Mouse (Mus musculus) limb, embryonic 13.5 days (tissue): ENCODE data around the gene Aff1. TPM values are rescaled to one million over a fixed set of nuclear protein-coding genes. Genes with fewer than 3 reads are reported as not detected.

Experiments used
- ATAC-seq: fragments of 200-750 bp; cut with Nextera tagmentation; 2 replicates; pipeline ENCODE4 v1.8.0; 2017; ENCODE audit warnings: low read depth, moderate number of reproducible peaks, moderate TSS enrichment; ENCODE audit not compliant: low FRiP score
- H3K27ac ChIP-seq: fragments of 300-500 bp; sonication (generic); 2 replicates; pipeline ENCODE4 v1.5.1; 2015; ENCODE audit warnings: inconsistent platforms, mild to moderate bottlenecking, moderate library complexity
- H3K27me3 ChIP-seq: fragments of 300-500 bp; sonication (generic); 2 replicates; pipeline ENCODE4 v1.6.1; 2015; ENCODE audit warnings: mild to moderate bottlenecking, inconsistent platforms
- H3K36me3 ChIP-seq: fragments of 300-500 bp; sonication (generic); 2 replicates; pipeline ENCODE4 v1.6.1; 2015; ENCODE audit warnings: inconsistent platforms, mild to moderate bottlenecking, moderate library complexity
- H3K4me1 ChIP-seq: fragments of 300-500 bp; sonication (generic); 2 replicates; pipeline ENCODE4 v1.6.1; 2015; ENCODE audit warnings: inconsistent platforms
- H3K4me2 ChIP-seq: fragments of 300-500 bp; sonication (generic); replicated peaks from 2 replicates; pipeline ENCODE4 v1.6.1; 2015; ENCODE audit warnings: inconsistent platforms, mild to moderate bottlenecking, moderate library complexity
- H3K4me3 ChIP-seq: fragments of 300-500 bp; sonication (generic); 2 replicates; pipeline ENCODE4 v1.5.1; 2015; ENCODE audit warnings: moderate library complexity, mild to moderate bottlenecking, inconsistent platforms
- H3K9ac ChIP-seq: fragments of 300-500 bp; sonication (generic); 2 replicates; pipeline ENCODE4 v1.6.1; 2015; ENCODE audit warnings: mild to moderate bottlenecking, inconsistent platforms
- H3K9me3 ChIP-seq: fragments of 300-500 bp; sonication (generic); 2 replicates; pipeline ENCODE4 v1.6.1; 2016; ENCODE audit warnings: inconsistent platforms
- WGBS: fragments of 180-500 bp; shearing (Covaris S2); methylation state at CpG from one replicate; pipeline ENCODE4 v1.1.7; 2015; 5-methylcytosine and 5-hydroxymethylcytosine counted together
- polyA plus RNA-seq: library from polyadenylated mRNA; unstranded; fragments of >200 nt; fragmentation: Nextera tagmentation; extraction: Ambion mirVana; gene quantifications from 2 replicates; pipeline ENCODE4 v1.2.1, GENCODE M21; 2015

Gene Aff1
- polyA plus RNA-seq, 1 experiment from 2014 or later: 4.1 TPM

DNA sequence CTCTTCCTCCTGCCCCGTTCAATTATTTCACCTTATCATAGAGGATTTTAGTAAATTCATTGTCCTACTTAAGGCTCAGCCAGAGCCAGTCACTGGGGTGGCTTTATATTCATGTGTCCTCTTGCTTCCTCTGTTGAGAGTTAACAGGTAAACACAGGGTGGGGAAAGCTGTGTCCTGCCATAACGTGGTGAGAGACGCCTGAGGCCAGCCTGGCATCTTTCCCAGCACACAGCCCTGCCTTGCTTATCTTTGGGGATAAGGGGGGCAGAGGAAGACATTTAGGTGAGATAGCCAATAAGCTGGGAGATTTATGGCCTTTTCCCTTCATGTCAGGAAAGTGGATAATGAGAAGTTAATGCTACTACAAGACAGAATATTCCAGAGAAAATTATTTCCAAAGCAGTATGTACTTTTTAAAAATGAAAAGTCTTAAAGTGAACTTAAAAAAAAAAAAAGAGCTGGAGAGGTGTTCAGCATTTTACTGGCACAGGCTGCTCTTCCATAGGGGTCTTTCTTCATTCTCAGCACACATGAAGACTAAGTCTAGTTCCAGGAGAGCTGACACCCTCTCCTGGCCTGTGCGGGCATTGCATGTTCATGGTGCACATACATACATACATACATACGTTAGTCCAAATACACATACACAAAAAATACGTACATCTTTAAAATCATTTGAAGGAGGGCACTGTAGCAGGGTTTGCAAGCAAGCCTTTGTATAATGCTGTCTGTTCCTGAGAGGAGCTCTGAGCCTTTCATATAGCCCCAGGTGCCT is 78.5 kb downstream of the Aff1 start:
- Histone ChIP-seq H3K27ac (no peak overlapping the region), H3K4me1 (peaks cover 45% of the 10 kb centered on the region), H3K4me2 (no peak overlapping the region), H3K4me3 (no peak overlapping the region), H3K9ac (no peak overlapping the region), H3K9me3 (peaks cover 6% of the 10 kb centered on the region; the same call in 1 of the 2 replicates), H3K36me3 (no peaks in the 10 kb centered on the region), H3K27me3 (no peaks in the 10 kb centered on the region)
- 75% methylated on average over 6 of the region's 6 CpGs for WGBS
- no peak for ATAC-seq

DNA sequence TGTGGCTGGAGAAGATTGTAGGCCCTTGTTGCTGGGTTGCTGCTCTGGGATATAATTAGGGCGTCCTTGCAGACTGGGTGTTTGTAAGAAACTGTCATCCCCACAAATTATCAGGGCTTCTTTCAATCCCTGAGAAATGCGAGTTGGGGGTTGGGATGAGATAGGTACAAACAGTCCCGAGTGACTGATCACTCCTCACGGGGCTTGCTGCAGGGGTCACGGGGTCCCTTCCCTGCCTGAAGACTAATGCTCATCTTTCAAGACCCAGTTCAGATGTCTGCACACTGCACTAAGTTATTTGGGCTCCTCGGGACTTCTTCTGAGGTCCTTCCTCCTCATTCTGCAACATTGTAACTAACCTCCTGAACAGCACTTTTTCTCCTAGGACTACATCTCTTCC is 79.2 kb downstream of the Aff1 start:
- H3K4me1 ChIP-seq: peaks cover 47% of the 10 kb centered on the region
- no peaks in the 10 kb centered on the region for H3K36me3 ChIP-seq
- no peak overlapping the region for H3K9ac ChIP-seq
- 23% methylated on average over 6 of the region's 6 CpGs for WGBS
- H3K9me3 ChIP-seq: no peaks in the 10 kb centered on the region
- no peak for ATAC-seq
- H3K27me3 ChIP-seq: no peaks in the 10 kb centered on the region
- no peak overlapping the region for H3K4me2 ChIP-seq
- no peak overlapping the region for H3K4me3 ChIP-seq
- H3K27ac ChIP-seq: no peak overlapping the region

DNA sequence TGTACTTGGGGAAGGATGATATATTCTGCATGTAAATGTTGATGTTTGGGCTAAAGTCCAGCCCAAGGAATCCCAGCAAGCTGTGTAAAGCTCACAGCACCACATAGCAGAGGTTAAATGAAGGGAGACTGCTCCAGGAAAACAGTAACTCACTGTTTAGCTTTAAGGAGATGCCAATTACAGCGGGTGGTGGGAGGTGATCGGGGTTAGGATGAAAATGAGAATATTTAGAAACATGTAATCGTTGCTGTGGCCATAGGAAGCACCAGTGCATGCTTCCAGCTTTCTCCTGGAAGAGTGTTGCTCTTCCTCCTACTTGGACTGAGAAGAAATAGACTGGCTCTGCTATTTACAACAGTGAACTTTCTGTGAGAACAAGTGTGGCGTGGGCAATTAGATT is 80.1 kb downstream of the Aff1 start:
- Histone ChIP-seq H3K9me3 (no peaks in the 10 kb centered on the region), H3K9ac (no peak overlapping the region), H3K27me3 (no peaks in the 10 kb centered on the region), H3K4me1 (peaks cover 49% of the 10 kb centered on the region), H3K4me3 (no peak overlapping the region), H3K27ac (peak overlapping the region; percentile 29; the same call in 1 of the 2 replicates), H3K36me3 (no peaks in the 10 kb centered on the region), H3K4me2 (peak overlapping the region; percentile 46)
- WGBS: 21% methylated on average over 4 of the region's 4 CpGs
- no peak for ATAC-seq

DNA sequence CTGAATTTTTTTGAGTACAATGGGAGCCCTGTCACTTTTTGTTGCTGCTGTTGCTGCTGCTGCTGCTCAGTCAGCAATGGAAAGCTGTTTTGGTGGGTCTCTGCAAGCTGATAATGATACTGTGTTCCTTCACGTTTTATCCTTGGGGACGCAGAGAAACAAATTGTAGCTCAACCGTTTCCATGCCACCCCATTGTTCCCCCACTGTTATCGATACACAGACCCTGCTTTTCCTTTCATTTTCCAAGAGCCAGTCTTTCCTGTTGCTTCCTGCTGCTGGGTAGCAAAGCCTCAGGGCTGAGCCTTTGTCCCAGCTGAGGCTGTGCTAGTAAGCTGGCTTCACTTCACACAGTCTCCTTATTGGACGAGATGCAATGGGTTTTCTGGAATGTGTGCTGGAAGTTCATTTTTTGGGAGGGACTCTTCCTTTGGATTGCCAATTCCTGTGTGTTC is 81.0 kb downstream of the Aff1 start:
- Histone ChIP-seq H3K27me3 (no peaks in the 10 kb centered on the region), H3K36me3 (no peaks in the 10 kb centered on the region), H3K9ac (peak overlapping the region; percentile 43; the same call in 1 of the 2 replicates), H3K4me3 (0 out of 2 replicates have a peak overlapping the region, but pooled peaks have one; percentile 7), H3K4me1 (peaks cover 57% of the 10 kb centered on the region), H3K4me2 (peak overlapping the region; percentile 46), H3K27ac (peak overlapping the region; percentile 81), H3K9me3 (no peaks in the 10 kb centered on the region)
- WGBS: 7% methylated on average over 5 of the region's 5 CpGs
- ATAC-seq: peak; percentile 62; the same call in 1 of the 2 replicates

DNA sequence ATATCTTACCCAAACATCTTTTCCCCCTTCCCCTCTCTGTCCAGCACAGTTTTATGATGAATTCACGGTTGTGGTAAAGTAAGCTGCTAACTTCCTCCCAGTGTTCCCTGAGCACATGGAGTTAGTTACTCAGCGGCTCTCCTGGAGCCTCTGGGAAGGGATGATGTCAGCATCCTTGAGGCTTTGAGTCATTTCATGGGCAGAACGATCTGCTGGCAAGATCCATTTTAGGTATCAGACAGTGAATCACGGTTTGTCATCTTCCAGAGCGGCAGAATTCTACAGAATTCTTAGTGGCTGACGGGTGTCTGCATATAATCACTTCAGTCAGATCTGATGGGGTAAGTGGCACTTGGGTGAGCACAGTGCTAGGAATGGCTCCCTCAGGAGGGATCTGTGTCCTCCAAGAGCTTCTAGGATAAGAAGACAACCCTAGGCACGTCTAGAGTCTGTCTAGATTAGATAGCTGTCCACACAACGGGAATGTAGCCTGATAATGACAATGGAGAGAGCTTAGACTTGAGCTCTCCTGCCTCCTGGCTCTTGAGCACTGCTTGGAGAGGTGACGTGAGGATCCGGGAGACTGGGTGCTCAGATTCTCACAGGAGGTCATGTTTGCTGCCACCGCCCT is 82.6 kb downstream of the Aff1 start:
- Histone ChIP-seq H3K4me3 (no peak overlapping the region), H3K27me3 (no peaks in the 10 kb centered on the region), H3K4me2 (no peak overlapping the region), H3K9ac (no peak overlapping the region), H3K36me3 (no peaks in the 10 kb centered on the region), H3K27ac (no peak overlapping the region), H3K4me1 (peaks cover 74% of the 10 kb centered on the region), H3K9me3 (no peaks in the 10 kb centered on the region)
- ATAC-seq: no peak
- 62% methylated on average over 11 of the region's 11 CpGs for WGBS

DNA sequence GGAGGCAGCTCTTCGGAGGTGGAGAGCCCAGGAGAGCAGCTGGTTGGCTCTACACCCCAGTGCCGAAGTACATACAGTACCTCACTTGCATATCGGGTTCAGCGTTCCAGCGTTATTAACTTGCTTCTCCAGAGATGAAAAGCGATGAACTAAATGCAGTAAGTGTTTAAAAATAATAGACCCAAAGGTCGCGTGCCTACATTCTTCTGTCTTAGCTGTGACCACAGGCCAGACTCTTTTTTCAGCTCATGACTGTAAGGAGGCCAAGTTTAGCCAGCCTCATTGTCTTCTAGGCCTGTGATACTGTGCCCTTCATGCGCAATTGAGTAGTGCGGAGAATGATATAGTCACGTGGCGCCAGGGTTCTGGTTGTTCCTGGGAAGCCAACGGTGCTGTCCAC is 83.3 kb downstream of the Aff1 start:
- no peaks in the 10 kb centered on the region for H3K27me3 ChIP-seq
- no peak overlapping the region for H3K9ac ChIP-seq
- H3K4me3 ChIP-seq: no peak overlapping the region
- H3K4me1 ChIP-seq: peaks cover 79% of the 10 kb centered on the region
- H3K36me3 ChIP-seq: no peaks in the 10 kb centered on the region
- no peak overlapping the region for H3K27ac ChIP-seq
- ATAC-seq: no peak
- no peak overlapping the region for H3K4me2 ChIP-seq
- no peaks in the 10 kb centered on the region for H3K9me3 ChIP-seq
- 82% methylated on average over 13 of the region's 13 CpGs for WGBS

DNA sequence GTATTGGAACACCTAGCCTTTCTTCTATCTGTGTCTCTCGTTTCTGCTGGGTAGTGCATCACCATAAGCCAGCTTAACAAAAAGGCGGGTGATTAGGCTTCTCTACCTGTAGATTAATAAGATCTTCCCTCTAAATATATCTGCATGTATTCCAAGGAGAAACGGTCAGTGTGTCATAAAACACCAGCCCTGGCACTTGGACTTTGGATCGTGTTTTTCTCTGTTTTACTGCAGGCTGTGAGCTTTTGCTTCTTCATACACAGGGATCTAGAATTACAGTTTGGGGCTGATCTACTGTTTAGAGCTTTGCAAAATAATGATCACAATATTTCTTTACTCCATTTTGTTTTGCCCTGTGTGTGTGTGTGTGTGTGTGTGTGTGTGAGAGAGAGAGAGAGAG is 84.7 kb downstream of the Aff1 start:
- H3K27ac ChIP-seq: no peak overlapping the region
- no peaks in the 10 kb centered on the region for H3K27me3 ChIP-seq
- no peak overlapping the region for H3K4me3 ChIP-seq
- H3K36me3 ChIP-seq: no peaks in the 10 kb centered on the region
- ATAC-seq: no peak
- WGBS: 54% methylated on average over 4 of the region's 4 CpGs
- H3K4me1 ChIP-seq: peaks cover 82% of the 10 kb centered on the region
- H3K4me2 ChIP-seq: no peak overlapping the region
- H3K9ac ChIP-seq: no peak overlapping the region
- H3K9me3 ChIP-seq: no peaks in the 10 kb centered on the region

DNA sequence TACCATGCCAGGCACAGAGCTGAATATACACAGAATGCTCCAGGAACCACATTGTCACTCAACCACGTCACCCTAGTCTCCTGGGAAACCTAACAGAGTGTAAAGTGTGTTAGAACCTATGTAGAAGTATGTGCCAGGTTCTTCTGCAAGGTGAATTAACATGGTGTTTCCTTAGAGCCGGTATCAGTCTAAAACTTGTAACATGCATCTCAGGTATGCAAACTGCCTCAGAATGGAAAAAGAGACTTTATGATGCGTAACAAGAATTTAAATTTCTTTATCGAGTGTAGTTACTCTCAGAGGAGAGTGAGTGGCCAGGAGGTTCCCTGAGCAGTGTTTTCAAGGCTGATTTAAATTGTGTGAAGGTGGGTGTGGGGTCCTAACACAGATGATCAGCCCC is 85.3 kb downstream of the Aff1 start:
- no peaks in the 10 kb centered on the region for H3K9me3 ChIP-seq
- no peak overlapping the region for H3K27ac ChIP-seq
- no peaks in the 10 kb centered on the region for H3K27me3 ChIP-seq
- peaks cover 76% of the 10 kb centered on the region for H3K4me1 ChIP-seq
- no peaks in the 10 kb centered on the region for H3K36me3 ChIP-seq
- no peak for ATAC-seq
- H3K4me3 ChIP-seq: no peak overlapping the region
- H3K4me2 ChIP-seq: peak overlapping the region; percentile 61
- 51% methylated on average over 4 of the region's 4 CpGs for WGBS
- no peak overlapping the region for H3K9ac ChIP-seq

DNA sequence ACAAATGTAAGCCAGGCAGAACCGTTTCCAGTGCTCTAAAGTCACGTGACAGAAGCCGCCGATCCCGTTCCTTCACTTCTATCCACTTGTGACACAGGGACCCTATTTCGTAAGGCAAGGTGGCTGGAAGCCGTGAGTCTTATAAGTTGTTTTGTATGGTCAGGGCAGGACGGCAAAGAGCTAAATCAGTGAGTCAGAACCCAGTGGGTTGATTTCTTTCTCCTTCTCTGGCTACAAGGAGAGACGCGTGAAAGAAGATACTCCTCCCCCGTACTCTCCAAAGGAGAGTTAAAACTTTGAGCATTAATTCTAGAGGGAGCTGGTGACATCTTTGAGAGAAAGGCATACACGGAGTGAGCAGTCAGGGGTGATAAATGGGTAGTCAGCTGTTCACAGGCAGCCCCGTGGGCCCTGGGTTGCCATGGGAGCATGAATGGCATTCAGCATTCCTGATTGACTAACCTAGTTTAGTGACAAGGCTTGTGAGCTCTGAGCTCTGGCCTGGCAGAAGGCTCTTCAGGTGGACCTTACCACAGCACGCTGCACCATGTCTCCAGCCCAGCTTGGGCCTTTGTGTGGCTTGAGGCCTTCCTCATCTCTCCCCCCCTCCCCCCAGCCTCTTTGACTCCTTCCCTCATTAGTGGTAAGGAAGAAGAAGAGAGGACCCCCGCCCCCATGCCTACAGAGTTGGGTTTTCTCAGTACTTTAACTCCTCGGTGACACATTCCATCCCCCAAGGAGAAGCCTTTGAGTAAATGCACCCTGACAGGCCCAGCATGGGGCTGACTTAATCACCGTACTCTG is 86.3 kb downstream of the Aff1 start:
- Histone ChIP-seq H3K27ac (peak overlapping the region; percentile 28; the same call in 1 of the 2 replicates), H3K9me3 (no peaks in the 10 kb centered on the region), H3K36me3 (peaks cover under 1% of the 10 kb centered on the region), H3K27me3 (no peaks in the 10 kb centered on the region), H3K4me2 (peak overlapping the region; percentile 61), H3K4me3 (peak overlapping the region; percentile 28), H3K9ac (peak overlapping the region; percentile 19; the same call in 1 of the 2 replicates), H3K4me1 (peaks cover 76% of the 10 kb centered on the region)
- ATAC-seq: no peak; the same call in none of the 2 replicates
- 5% methylated on average over 17 of the region's 17 CpGs for WGBS

DNA sequence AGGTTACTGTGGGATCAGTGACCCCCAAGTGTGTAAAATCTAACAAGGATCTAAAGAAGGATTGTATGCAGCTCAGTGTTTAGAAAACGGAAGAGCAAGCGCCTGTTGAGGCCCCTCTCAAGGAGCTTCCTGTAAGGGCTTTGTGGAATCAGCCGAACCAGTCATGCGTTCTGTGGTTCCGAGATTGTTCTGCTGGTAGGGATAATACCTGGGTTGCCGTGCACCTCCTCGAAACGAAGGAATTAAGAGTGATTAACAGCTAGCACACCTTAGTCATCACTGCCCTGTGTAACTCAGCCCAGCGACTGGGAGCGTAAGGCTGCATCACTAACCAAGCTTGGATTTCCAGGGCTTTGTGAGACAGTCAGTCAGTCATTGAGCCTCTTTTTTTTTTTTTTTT is 87.7 kb downstream of the Aff1 start:
- 41% methylated on average over 10 of the region's 10 CpGs for WGBS
- Histone ChIP-seq H3K36me3 (peaks cover 9% of the 10 kb centered on the region), H3K9ac (no peak overlapping the region), H3K4me3 (no peak overlapping the region), H3K27me3 (no peaks in the 10 kb centered on the region), H3K27ac (no peak overlapping the region), H3K4me1 (peaks cover 64% of the 10 kb centered on the region), H3K4me2 (no peak overlapping the region), H3K9me3 (no peaks in the 10 kb centered on the region)
- ATAC-seq: no peak

DNA sequence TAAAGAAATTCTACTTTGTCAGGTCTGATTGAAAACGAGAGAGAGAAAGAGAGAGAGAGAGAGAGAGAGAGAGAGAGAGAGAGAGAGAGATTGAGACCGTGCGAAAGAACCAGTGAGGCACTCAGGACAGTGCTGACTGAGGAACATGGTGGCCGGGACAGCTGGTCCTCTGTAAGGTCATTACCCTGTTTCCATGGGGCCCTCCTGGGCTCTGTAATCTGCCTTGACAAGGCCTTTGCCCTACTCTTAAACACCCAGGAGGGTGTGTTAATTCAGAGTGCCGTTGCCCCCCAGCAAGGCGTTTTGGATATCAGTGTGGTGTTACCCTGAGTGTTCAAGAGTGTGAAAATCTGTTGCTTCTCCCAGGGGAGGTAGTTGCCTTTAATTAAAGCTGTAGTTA is 88.1 kb downstream of the Aff1 start:
- Histone ChIP-seq H3K4me3 (no peak overlapping the region), H3K36me3 (peaks cover 9% of the 10 kb centered on the region), H3K9ac (no peak overlapping the region), H3K9me3 (no peaks in the 10 kb centered on the region), H3K27ac (no peak overlapping the region), H3K4me2 (no peak overlapping the region), H3K4me1 (peaks cover 60% of the 10 kb centered on the region), H3K27me3 (no peaks in the 10 kb centered on the region)
- 35% methylated on average over 6 of the region's 6 CpGs for WGBS
- ATAC-seq: no peak

DNA sequence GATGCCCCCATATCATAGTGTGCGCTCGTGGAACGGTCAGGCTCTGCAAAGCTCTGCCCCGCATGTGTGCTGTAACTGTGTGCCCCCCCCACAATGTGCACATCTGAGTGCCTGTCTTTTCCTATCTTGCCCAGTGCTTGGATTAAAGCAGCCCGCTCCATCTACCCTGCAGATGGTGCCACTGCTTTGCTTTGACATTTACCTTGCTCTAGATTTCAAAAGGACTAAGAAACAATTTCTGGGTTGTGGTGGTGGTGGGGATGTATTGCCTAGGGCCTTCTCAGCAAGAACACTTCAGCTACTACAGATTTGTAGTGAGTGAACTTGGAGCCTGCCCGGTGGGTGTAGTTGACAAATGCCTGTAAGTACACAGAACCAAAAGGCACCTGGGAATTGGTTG is 88.7 kb downstream of the Aff1 start:
- Histone ChIP-seq H3K27ac (no peak overlapping the region), H3K4me2 (no peak overlapping the region), H3K9ac (no peak overlapping the region), H3K4me1 (peaks cover 55% of the 10 kb centered on the region), H3K36me3 (peaks cover 9% of the 10 kb centered on the region), H3K27me3 (no peaks in the 10 kb centered on the region), H3K9me3 (no peaks in the 10 kb centered on the region), H3K4me3 (no peak overlapping the region)
- 68% methylated on average over 6 of the region's 6 CpGs for WGBS
- ATAC-seq: no peak
